ENCODE assay signal across 8 mouse cellular contexts in genomic region chr9:111275156-111275555, GRCm38 (mm10). TPM values are rescaled to one million over a fixed set of nuclear protein-coding genes. Genes with fewer than 3 reads are reported as not detected.
DNase-seq lines count a peak whose midpoint lies in the region; ATAC-seq and TF ChIP-seq lines count a peak whose summit lies in the region.

No protein-coding gene starts in this region.

- 0 out of 2 replicates have a peak overlapping the region, but pooled peaks have one; percentile 6 for H3K9ac ChIP-seq in heart, adult 2 months (ENCODE audit: low read depth, low read length)
- H3K9ac ChIP-seq in intestine, embryonic 14.5 days (ENCODE audit: low read length) = no peak overlapping the region

- H3K4me1 ChIP-seq in heart, adult 2 months (ENCODE audit: control insufficient read depth, insufficient read depth, low read length) = peaks cover 15% of the 10 kb centered on the region
- H3K4me1 ChIP-seq in cortical plate, adult 2 months (ENCODE audit: control insufficient read depth, insufficient read depth, low read length) = peaks cover 6% of the 10 kb centered on the region
- peaks cover 35% of the 10 kb centered on the region for H3K4me1 ChIP-seq in intestine, embryonic 14.5 days (replicated peaks; ENCODE audit: control insufficient read depth, insufficient read depth, low read length)
- H3K4me1 ChIP-seq in midbrain, embryonic 10.5 days = peaks cover 51% of the 10 kb centered on the region

- peak overlapping the region; percentile 15 for H3K4me3 ChIP-seq in heart, adult 2 months
- peak overlapping the region; percentile 29 for H3K4me3 ChIP-seq in cortical plate, adult 2 months (ENCODE audit: insufficient read depth, low read length)
- H3K4me3 ChIP-seq in intestine, embryonic 14.5 days (ENCODE audit: low read depth, low read length) = peak overlapping the region; percentile 98
- peak overlapping the region; percentile 92 for H3K4me3 ChIP-seq in midbrain, embryonic 10.5 days

- WGBS in heart, adult 2 months = 13% methylated on average over 1 of the region's 1 CpGs
- WGBS in intestine, embryonic 14.5 days = 37% methylated on average over 1 of the region's 1 CpGs
- 82% methylated on average over 1 of the region's 1 CpGs for WGBS in midbrain, embryonic 10.5 days

- intact Hi-C loops in heart, adult 2 months (cut with DNase I) = loop anchor here (10.0 kb wide), 1 partner anchor 870 kb away; the partner anchor contains the start of gene Ptpn23
- intact Hi-C loops in gastrocnemius, postnatal 36 days (cut with DNase I) = no loop called here

- ATAC-seq in intestine, embryonic 14.5 days (replicated peaks; ENCODE audit: low FRiP score, low TSS enrichment, low read depth) = no peak

- TF ChIP-seq CTCF in heart, adult 2 months (IDR thresholded peaks at IDR 0.05) = no peak
- TF ChIP-seq CTCF in cortical plate, adult 2 months (IDR thresholded peaks at IDR 0.05; ENCODE audit: extremely low read depth, insufficient read depth, low read length) = no peak

- no peak for TF ChIP-seq EP300 in heart, adult 2 months (IDR thresholded peaks at IDR 0.05; ENCODE audit: insufficient read depth, low read depth, low read length)

- DNase-seq in heart, adult 2 months = no peak
- DNase-seq in heart, postnatal 4 days = no peak
- DNase-seq in intestine, embryonic 14.5 days (ENCODE audit: low spot score) = no peak
- no peak for DNase-seq in midbrain, embryonic 10.5 days (ENCODE audit: low spot score)
- DNase-seq in ovary, postnatal 36 days (ENCODE audit: low spot score) = no peak
- DNase-seq in gastrocnemius, postnatal 36 days = no peak
- DNase-seq in cerebellum, postnatal 4 days (ENCODE audit: low spot score in 2 of 2) = no peak

- no peak overlapping the region for H3K27ac ChIP-seq in heart, adult 2 months
- H3K27ac ChIP-seq in cortical plate, adult 2 months (ENCODE audit: insufficient read depth, low read length) = no peak overlapping the region
- no peak overlapping the region for H3K27ac ChIP-seq in intestine, embryonic 14.5 days (ENCODE audit: low read depth)
- H3K27ac ChIP-seq in midbrain, embryonic 10.5 days (replicated peaks) = no peak overlapping the region

- no peak for TF ChIP-seq POLR2A in heart, adult 2 months (IDR thresholded peaks at IDR 0.05; ENCODE audit: insufficient read depth, low read depth, low read length)
- TF ChIP-seq POLR2A in cortical plate, adult 2 months (IDR thresholded peaks at IDR 0.05; ENCODE audit: extremely low read depth, insufficient read depth, low read length) = no peak

- peaks cover 5% of the 10 kb centered on the region for H3K79me2 ChIP-seq in heart, adult 2 months (replicated peaks; ENCODE audit: control insufficient read depth, insufficient read depth, low read length)

- H3K4me2 ChIP-seq in intestine, embryonic 14.5 days (ENCODE audit: low read length) = peak overlapping the region; percentile 82

- H3K36me3 ChIP-seq in heart, adult 2 months (ENCODE audit: control insufficient read depth, insufficient read depth, low read length) = peaks cover 52% of the 10 kb centered on the region
- peaks cover 62% of the 10 kb centered on the region for H3K36me3 ChIP-seq in intestine, embryonic 14.5 days (ENCODE audit: control insufficient read depth, insufficient read depth, low read length)
- H3K36me3 ChIP-seq in midbrain, embryonic 10.5 days = peaks cover 68% of the 10 kb centered on the region

- H3K27me3 ChIP-seq in heart, adult 2 months (ENCODE audit: control insufficient read depth, insufficient read depth, low read length) = no peaks in the 10 kb centered on the region
- H3K27me3 ChIP-seq in intestine, embryonic 14.5 days (replicated peaks; ENCODE audit: control insufficient read depth, insufficient read depth, low read length) = no peaks in the 10 kb centered on the region
- H3K27me3 ChIP-seq in midbrain, embryonic 10.5 days (ENCODE audit: low read depth, poor library complexity, severe bottlenecking) = no peaks in the 10 kb centered on the region

- H3K9me3 ChIP-seq in intestine, embryonic 14.5 days (ENCODE audit: control insufficient read depth, low read length) = no peaks in the 10 kb centered on the region
- no peaks in the 10 kb centered on the region for H3K9me3 ChIP-seq in midbrain, embryonic 10.5 days (replicated peaks)

RNA-seq across cellular contexts. Expression of gene Epm2aip1, which starts 3.4 kb away (rescaled TPM):
- total RNA-seq in heart, adult 2 months (2021) = 10 to 100 TPM; 20.3 to 23.8 TPM
- 8.9 and 19.2 TPM in 2 replicates for polyA plus RNA-seq in heart, adult 2 months (2012; rRNA removed)
- total RNA-seq in heart, postnatal 4 days (2021) = 10 to 100 TPM; 32.5 to 35.4 TPM
- polyA plus RNA-seq in cortical plate, adult 2 months (2012; rRNA removed) = 41.1 and 42.6 TPM in 2 replicates
- polyA plus RNA-seq in intestine, embryonic 14.5 days (2014; fragmentation: Nextera tagmentation; extraction: Ambion mirVana) = 35.7 and 36.1 TPM in 2 replicates
- polyA plus RNA-seq in midbrain, embryonic 10.5 days (2016; fragmentation: Nextera tagmentation; extraction: Ambion mirVana) = 25.3 and 30.4 TPM in 2 replicates
- 10 to 100 TPM; 16.1 to 22.4 TPM for total RNA-seq in gastrocnemius, postnatal 36 days (2021)

RNA-seq across cellular contexts. Expression of gene Mlh1, which starts 3.6 kb away (rescaled TPM):
- 1 to 10 TPM; 6.1 to 7.1 TPM for total RNA-seq in heart, adult 2 months (2021)
- 12.6 and 12.9 TPM in 2 replicates for polyA plus RNA-seq in heart, adult 2 months (2012; rRNA removed)
- 10 to 100 TPM; 24.3 to 25.0 TPM for total RNA-seq in heart, postnatal 4 days (2021)
- 28.4 and 37.9 TPM in 2 replicates for polyA plus RNA-seq in cortical plate, adult 2 months (2012; rRNA removed)
- 43.6 and 48.3 TPM in 2 replicates for polyA plus RNA-seq in intestine, embryonic 14.5 days (2014; fragmentation: Nextera tagmentation; extraction: Ambion mirVana)
- 51.9 and 54.3 TPM in 2 replicates for polyA plus RNA-seq in midbrain, embryonic 10.5 days (2016; fragmentation: Nextera tagmentation; extraction: Ambion mirVana)
- 1 to 10 TPM; 4.9 to 8.4 TPM for total RNA-seq in gastrocnemius, postnatal 36 days (2021)

RNA-seq across cellular contexts. Expression of gene Trank1, which starts 36.4 kb away (rescaled TPM):
- total RNA-seq in heart, adult 2 months (2021) = not detected
- 0.04 and 0.06 TPM in 2 replicates for polyA plus RNA-seq in heart, adult 2 months (2012; rRNA removed)
- under 1 TPM; 0.10 to 0.14 TPM for total RNA-seq in heart, postnatal 4 days (2021)
- 383 and 430 TPM in 2 replicates for polyA plus RNA-seq in cortical plate, adult 2 months (2012; rRNA removed)
- 0.08 and 0.12 TPM in 2 replicates for polyA plus RNA-seq in intestine, embryonic 14.5 days (2014; fragmentation: Nextera tagmentation; extraction: Ambion mirVana)
- polyA plus RNA-seq in midbrain, embryonic 10.5 days (2016; fragmentation: Nextera tagmentation; extraction: Ambion mirVana) = 0.05 and 0.39 TPM in 2 replicates
- total RNA-seq in gastrocnemius, postnatal 36 days (2021) = not detected

Comparison
In these comparisons a context has a peak if more than half of its experiments do, and no peak if none do; other contexts are left out.
1. H3K4me3 ChIP-seq: peak in every context shown above with its lines; median percentile 98 in intestine, embryonic 14.5 days; 92 in midbrain, embryonic 10.5 days; 29 in cortical plate, adult 2 months; 15 in heart, adult 2 months.
2. RNA of gene Trank1, which starts 36.4 kb away (polyA plus RNA-seq): 383 to 430 TPM in cortical plate, adult 2 months; 0.08 to 0.12 TPM in intestine, embryonic 14.5 days, 0.05 to 0.39 TPM in midbrain, embryonic 10.5 days and 0.04 to 0.06 TPM in heart, adult 2 months; every median in the first group is over 100 times any median in the second.